Mouse (Mus musculus): ENCODE results near the gene Map4. TPM values are rescaled to one million over a fixed set of nuclear protein-coding genes. Genes with fewer than 3 reads are reported as not detected.
A peak's percentile ranks its signal among the peaks of the same experiment; 100 is the strongest.

Gene Map4
- polyA plus RNA-seq, 1 experiment from 2014 or later = 201 TPM

- peak overlapping the region; percentile 62 for H3K4me2 ChIP-seq
- H3K4me1 ChIP-seq (replicated peaks) = peaks cover 69% of the 10 kb centered on the region
- H3K4me3 ChIP-seq = peak overlapping the region; percentile 47
- ATAC-seq (ENCODE audit: low FRiP score, low read depth) = peak; percentile 83
- no peaks in the 10 kb centered on the region for H3K9me3 ChIP-seq
- H3K9ac ChIP-seq = peak overlapping the region; percentile 56
- H3K27ac ChIP-seq (replicated peaks) = peak overlapping the region; percentile 91
- no peaks in the 10 kb centered on the region for H3K36me3 ChIP-seq
- no peaks in the 10 kb centered on the region for H3K27me3 ChIP-seq
- 9% methylated on average over 8 of the region's 8 CpGs for WGBS
Measured at GRCm38 (mm10) chr9:110053305-110054079, 122.2 kb downstream of the Map4 start.

- Histone ChIP-seq H3K9ac (peak overlapping the region; percentile 56), H3K9me3 (no peaks in the 10 kb centered on the region), H3K27me3 (no peaks in the 10 kb centered on the region), H3K4me3 (peak overlapping the region; percentile 47), H3K4me1 (replicated peaks) (peaks cover 69% of the 10 kb centered on the region), H3K27ac (replicated peaks) (peak overlapping the region; percentile 91), H3K36me3 (no peaks in the 10 kb centered on the region), H3K4me2 (peak overlapping the region; percentile 62)
- 12% methylated on average over 2 of the region's 2 CpGs for WGBS
- no peak for ATAC-seq (ENCODE audit: low FRiP score, low read depth)
Measured at GRCm38 (mm10) chr9:110054080-110054421, 122.8 kb downstream of the Map4 start.

- H3K9ac ChIP-seq = peak overlapping the region; percentile 19; the same call in 1 of the 2 replicates
- H3K27ac ChIP-seq (replicated peaks) = peak overlapping the region; percentile 91
- ATAC-seq (ENCODE audit: low FRiP score, low read depth) = no peak
- peak overlapping the region; percentile 47 for H3K4me3 ChIP-seq
- peaks cover 69% of the 10 kb centered on the region for H3K4me1 ChIP-seq (replicated peaks)
- H3K4me2 ChIP-seq = peak overlapping the region; percentile 62
- H3K27me3 ChIP-seq = no peaks in the 10 kb centered on the region
- WGBS = 48% methylated on average over 3 of the region's 3 CpGs
- H3K36me3 ChIP-seq = no peaks in the 10 kb centered on the region
- no peaks in the 10 kb centered on the region for H3K9me3 ChIP-seq
Measured at GRCm38 (mm10) chr9:110054781-110055180, 123.5 kb downstream of the Map4 start.

GRCm38 (mm10) chr9:110057200-110057599 is 125.9 kb downstream of the Map4 start:
- WGBS = 93% methylated on average over 1 of the region's 1 CpGs
- Histone ChIP-seq H3K36me3 (no peaks in the 10 kb centered on the region; the same call in 1 of the 2 replicates), H3K27ac (replicated peaks) (no peak overlapping the region), H3K9ac (no peak overlapping the region), H3K4me1 (replicated peaks) (peaks cover 55% of the 10 kb centered on the region), H3K4me3 (no peak overlapping the region), H3K9me3 (no peaks in the 10 kb centered on the region), H3K4me2 (no peak overlapping the region), H3K27me3 (no peaks in the 10 kb centered on the region)
- ATAC-seq (ENCODE audit: low FRiP score, low read depth) = no peak

- Histone ChIP-seq H3K9me3 (no peaks in the 10 kb centered on the region), H3K9ac (no peak overlapping the region), H3K4me3 (no peak overlapping the region), H3K27me3 (no peaks in the 10 kb centered on the region), H3K27ac (replicated peaks) (no peak overlapping the region), H3K4me2 (no peak overlapping the region), H3K36me3 (peaks cover 18% of the 10 kb centered on the region), H3K4me1 (replicated peaks) (peaks cover 20% of the 10 kb centered on the region)
- no peak for ATAC-seq (ENCODE audit: low FRiP score, low read depth)
- WGBS = 50% methylated on average over 2 of the region's 2 CpGs
Measured at GRCm38 (mm10) chr9:110060761-110061160, 129.5 kb downstream of the Map4 start.

GRCm38 (mm10) chr9:110062405-110062804 is 131.1 kb downstream of the Map4 start:
- H3K27me3 ChIP-seq = no peaks in the 10 kb centered on the region
- H3K27ac ChIP-seq (replicated peaks) = no peak overlapping the region
- H3K4me3 ChIP-seq = no peak overlapping the region
- no peak overlapping the region for H3K9ac ChIP-seq
- H3K36me3 ChIP-seq = peaks cover 29% of the 10 kb centered on the region
- H3K4me2 ChIP-seq = no peak overlapping the region
- peaks cover 6% of the 10 kb centered on the region; the same call in 1 of the 2 replicates for H3K4me1 ChIP-seq (replicated peaks)
- ATAC-seq (ENCODE audit: low FRiP score, low read depth) = no peak
- no peaks in the 10 kb centered on the region for H3K9me3 ChIP-seq
- 83% methylated on average over 7 of the region's 7 CpGs for WGBS

- Histone ChIP-seq H3K9me3 (no peaks in the 10 kb centered on the region), H3K4me1 (replicated peaks) (0 out of 2 replicates have a peak, but pooled peaks cover 1% of the 10 kb centered on the region), H3K27ac (replicated peaks) (no peak overlapping the region), H3K9ac (no peak overlapping the region), H3K4me3 (no peak overlapping the region), H3K36me3 (peaks cover 34% of the 10 kb centered on the region), H3K4me2 (no peak overlapping the region), H3K27me3 (no peaks in the 10 kb centered on the region)
- no peak for ATAC-seq (ENCODE audit: low FRiP score, low read depth)
- 93% methylated on average over 6 of the region's 6 CpGs for WGBS
Measured at GRCm38 (mm10) chr9:110062861-110063260, 131.6 kb downstream of the Map4 start.

- H3K4me1 ChIP-seq (replicated peaks) = no peaks in the 10 kb centered on the region
- no peak overlapping the region for H3K4me2 ChIP-seq
- no peaks in the 10 kb centered on the region for H3K27me3 ChIP-seq
- no peak for ATAC-seq (ENCODE audit: low FRiP score, low read depth)
- H3K9me3 ChIP-seq = no peaks in the 10 kb centered on the region
- H3K36me3 ChIP-seq = peaks cover 51% of the 10 kb centered on the region
- no peak overlapping the region for H3K27ac ChIP-seq (replicated peaks)
- no peak overlapping the region for H3K9ac ChIP-seq
- H3K4me3 ChIP-seq = no peak overlapping the region
Measured at GRCm38 (mm10) chr9:110064641-110065040, 133.4 kb downstream of the Map4 start.

GRCm38 (mm10) chr9:110068745-110069144 is 137.5 kb downstream of the Map4 start:
- H3K36me3 ChIP-seq = peaks cover 83% of the 10 kb centered on the region
- no peak for ATAC-seq (ENCODE audit: low FRiP score, low read depth)

GRCm38 (mm10) chr9:110070358-110070757 is 139.1 kb downstream of the Map4 start:
- H3K9me3 ChIP-seq = no peaks in the 10 kb centered on the region
- ATAC-seq (ENCODE audit: low FRiP score, low read depth) = 0 out of 2 replicates have a peak, but pooled peaks have one; percentile 45
- H3K36me3 ChIP-seq = peaks cover 86% of the 10 kb centered on the region
- H3K27me3 ChIP-seq = no peaks in the 10 kb centered on the region
- no peaks in the 10 kb centered on the region for H3K4me1 ChIP-seq (replicated peaks)
- no peak overlapping the region for H3K4me2 ChIP-seq
- H3K4me3 ChIP-seq = no peak overlapping the region
- no peak overlapping the region for H3K9ac ChIP-seq
- H3K27ac ChIP-seq (replicated peaks) = no peak overlapping the region
- WGBS = 70% methylated on average over 9 of the region's 9 CpGs

More at GRCm38 (mm10) chr9:110068745-110069144, 137.5 kb downstream of the Map4 start:
- Histone ChIP-seq H3K9me3 (no peaks in the 10 kb centered on the region), H3K4me3 (no peak overlapping the region), H3K4me2 (no peak overlapping the region), H3K4me1 (replicated peaks) (no peaks in the 10 kb centered on the region), H3K27me3 (no peaks in the 10 kb centered on the region), H3K27ac (replicated peaks) (no peak overlapping the region), H3K9ac (no peak overlapping the region)
- WGBS = 90% methylated on average over 6 of the region's 6 CpGs

GRCm38 (mm10) chr9:110071011-110071410 is 139.8 kb downstream of the Map4 start:
- 88% methylated on average over 4 of the region's 4 CpGs for WGBS
- Histone ChIP-seq H3K9ac (no peak overlapping the region), H3K4me2 (no peak overlapping the region), H3K27me3 (no peaks in the 10 kb centered on the region), H3K27ac (replicated peaks) (0 out of 2 replicates have a peak overlapping the region, but pooled peaks have one; percentile 18), H3K4me3 (no peak overlapping the region), H3K9me3 (no peaks in the 10 kb centered on the region), H3K4me1 (replicated peaks) (no peaks in the 10 kb centered on the region), H3K36me3 (peaks cover 87% of the 10 kb centered on the region)
- ATAC-seq (ENCODE audit: low FRiP score, low read depth) = no peak

GRCm38 (mm10) chr9:110071843-110072242 is 140.6 kb downstream of the Map4 start:
- H3K4me2 ChIP-seq = no peak overlapping the region
- WGBS = 0% methylated on average over 1 of the region's 1 CpGs
- H3K9me3 ChIP-seq = no peaks in the 10 kb centered on the region
- no peaks in the 10 kb centered on the region for H3K4me1 ChIP-seq (replicated peaks)
- H3K4me3 ChIP-seq = no peak overlapping the region
- peak; percentile 54; the same call in 1 of the 2 replicates for ATAC-seq (ENCODE audit: low FRiP score, low read depth)
- no peak overlapping the region for H3K27ac ChIP-seq (replicated peaks)
- peaks cover 84% of the 10 kb centered on the region for H3K36me3 ChIP-seq
- H3K27me3 ChIP-seq = no peaks in the 10 kb centered on the region
- H3K9ac ChIP-seq = no peak overlapping the region

Measured in hindbrain, embryonic 15.5 days (tissue).